ENCODE assay signal across 14 mouse cellular contexts in the genomic region with DNA sequence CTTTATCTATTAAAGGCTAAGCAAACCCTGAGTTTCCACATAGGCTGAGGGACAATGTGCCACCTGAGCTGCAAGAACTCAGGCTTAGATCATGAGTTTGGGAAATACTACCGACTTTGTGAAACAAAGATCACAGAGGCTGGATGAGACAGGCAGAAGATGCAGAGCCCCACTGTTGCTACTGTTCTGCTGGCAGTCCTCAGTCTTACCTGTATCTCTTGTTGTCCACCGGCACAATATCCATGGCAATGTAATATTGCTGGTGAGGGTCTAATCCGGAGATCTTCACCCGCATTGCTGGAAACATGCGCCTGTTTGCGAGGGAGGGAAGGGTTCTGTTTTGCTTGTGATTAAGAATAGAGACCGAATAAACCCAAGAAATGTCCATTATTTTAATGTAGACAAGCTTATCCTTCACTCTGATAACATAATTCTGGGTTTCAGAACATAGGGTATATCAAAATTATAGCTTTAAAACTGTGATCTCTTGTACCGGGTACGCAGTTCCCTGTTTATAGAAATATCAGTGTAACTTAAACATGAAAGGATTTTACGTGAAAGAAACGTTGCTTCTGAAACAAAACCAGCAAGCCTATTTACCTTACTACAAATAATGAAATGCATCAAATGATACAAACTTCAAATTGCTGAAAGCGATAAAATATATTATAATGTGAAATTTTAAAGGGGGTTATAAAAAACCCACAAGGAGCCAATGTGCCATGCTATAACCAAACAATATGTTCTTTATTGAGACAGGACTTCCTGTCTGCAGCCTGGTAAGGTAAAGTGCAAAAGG. TPM values are rescaled to one million over a fixed set of nuclear protein-coding genes. Genes with fewer than 3 reads are reported as not detected.
DNase-seq lines count a peak whose midpoint lies in the region; ATAC-seq and TF ChIP-seq lines count a peak whose summit lies in the region.
"Had no signal": no experiment of that assay in that cellular context is flagged by ENCODE, and none has a peak within 500 bp of the region (broad histone marks: within the 10 kb centered on the region; RNA-seq: fewer than 3 reads in every experiment).

No protein-coding gene starts in this region.

- no peak overlapping the region for H3K4me2 ChIP-seq in forebrain, postnatal 0 days (ENCODE audit: low read depth)
- H3K4me2 ChIP-seq in forebrain, embryonic 11.5 days (ENCODE audit: low read depth, low read length, severe bottlenecking) = no peak overlapping the region
- H3K4me2 ChIP-seq in hindbrain, embryonic 11.5 days (replicated peaks; ENCODE audit: low read depth, low read length) = no peak overlapping the region
- H3K4me2 ChIP-seq in hindbrain, embryonic 12.5 days (replicated peaks) = no peak overlapping the region
- H3K4me2 ChIP-seq in limb, embryonic 13.5 days (replicated peaks) = peak overlapping the region; percentile 74
- no peak overlapping the region for H3K4me2 ChIP-seq in liver, embryonic 11.5 days
- H3K4me2 ChIP-seq: hindbrain, embryonic 15.5 days; liver, embryonic 12.5 days had no signal

- H3K36me3 ChIP-seq in forebrain, postnatal 0 days (ENCODE audit: insufficient read depth) = no peaks in the 10 kb centered on the region
- H3K36me3 ChIP-seq in forebrain, embryonic 11.5 days (ENCODE audit: control insufficient read depth, insufficient read depth, low read length) = no peaks in the 10 kb centered on the region
- H3K36me3 ChIP-seq in hindbrain, embryonic 11.5 days (ENCODE audit: control insufficient read depth, insufficient read depth, low read length) = no peaks in the 10 kb centered on the region
- no peaks in the 10 kb centered on the region for H3K36me3 ChIP-seq in hindbrain, embryonic 12.5 days
- no peaks in the 10 kb centered on the region for H3K36me3 ChIP-seq in embryonic facial prominence, embryonic 10.5 days (replicated peaks)
- H3K36me3 ChIP-seq in limb, embryonic 13.5 days = 0 out of 2 replicates have a peak, but pooled peaks cover 8% of the 10 kb centered on the region
- no peaks in the 10 kb centered on the region for H3K36me3 ChIP-seq in liver, embryonic 11.5 days (ENCODE audit: control insufficient read depth, insufficient read depth, low read length)
- H3K36me3 ChIP-seq: hindbrain, embryonic 15.5 days; liver, embryonic 12.5 days had no signal

- H3K9ac ChIP-seq in forebrain, postnatal 0 days = no peak overlapping the region
- H3K9ac ChIP-seq in forebrain, embryonic 11.5 days (ENCODE audit: low read length) = no peak overlapping the region
- H3K9ac ChIP-seq in hindbrain, embryonic 11.5 days (ENCODE audit: low read depth, low read length) = no peak overlapping the region
- H3K9ac ChIP-seq in hindbrain, embryonic 12.5 days = no peak overlapping the region
- peak overlapping the region; percentile 55 for H3K9ac ChIP-seq in limb, embryonic 13.5 days
- H3K9ac ChIP-seq in liver, embryonic 11.5 days (ENCODE audit: low read depth, low read length) = no peak overlapping the region
- H3K9ac ChIP-seq: hindbrain, embryonic 15.5 days; liver, embryonic 12.5 days had no signal

- TF ChIP-seq CTCF in forebrain, postnatal 0 days (IDR thresholded peaks at IDR 0.05; ENCODE audit: low read depth) = no peak

- 5% methylated on average over 12 of the region's 12 CpGs for WGBS in forebrain, postnatal 0 days
- 6% methylated on average over 12 of the region's 12 CpGs for WGBS in forebrain, embryonic 11.5 days
- WGBS in hindbrain, embryonic 11.5 days = 7% methylated on average over 12 of the region's 12 CpGs
- 9% methylated on average over 12 of the region's 12 CpGs for WGBS in hindbrain, embryonic 12.5 days
- WGBS in embryonic facial prominence, embryonic 10.5 days = 7% methylated on average over 12 of the region's 12 CpGs
- 10% methylated on average over 12 of the region's 12 CpGs for WGBS in limb, embryonic 13.5 days
- 14% methylated on average over 12 of the region's 12 CpGs for WGBS in liver, embryonic 11.5 days

- H3K4me3 ChIP-seq in forebrain, postnatal 0 days (ENCODE audit: low read depth, low read length) = no peak overlapping the region
- H3K4me3 ChIP-seq in forebrain, embryonic 11.5 days (ENCODE audit: low read depth, low read length) = no peak overlapping the region
- no peak overlapping the region for H3K4me3 ChIP-seq in hindbrain, embryonic 11.5 days (ENCODE audit: low read depth, low read length)
- H3K4me3 ChIP-seq in hindbrain, embryonic 12.5 days = no peak overlapping the region
- H3K4me3 ChIP-seq in embryonic facial prominence, embryonic 10.5 days = no peak overlapping the region
- peak overlapping the region; percentile 87 for H3K4me3 ChIP-seq in limb, embryonic 13.5 days
- no peak overlapping the region for H3K4me3 ChIP-seq in liver, embryonic 11.5 days (ENCODE audit: low read depth, low read length)
- H3K4me3 ChIP-seq: hindbrain, embryonic 15.5 days; liver, embryonic 12.5 days had no signal

- peak; percentile 57 for DNase-seq in forebrain, postnatal 0 days
- DNase-seq in forebrain, embryonic 11.5 days (ENCODE audit: low spot score) = no peak
- peak; percentile 54 for DNase-seq in hindbrain, embryonic 11.5 days (ENCODE audit: low spot score)
- DNase-seq in embryonic facial prominence, embryonic 10.5 days (ENCODE audit: low spot score) = peak; percentile 31
- no peak for DNase-seq in liver, embryonic 11.5 days (ENCODE audit: low spot score)
- no peak for DNase-seq in urinary bladder, postnatal 36 days (ENCODE audit: low spot score in 2 of 2)
- DNase-seq: cerebellum, adult 11-12 months; kidney, adult 8-10 months; lung, postnatal 10 days had no signal

- peaks cover 54% of the 10 kb centered on the region for H3K27me3 ChIP-seq in forebrain, postnatal 0 days (ENCODE audit: insufficient read depth, low read length)
- H3K27me3 ChIP-seq in forebrain, embryonic 11.5 days (ENCODE audit: control insufficient read depth, insufficient read depth, low read length) = peaks cover 43% of the 10 kb centered on the region
- H3K27me3 ChIP-seq in hindbrain, embryonic 11.5 days (ENCODE audit: control insufficient read depth, insufficient read depth, low read length) = peaks cover 43% of the 10 kb centered on the region
- peaks cover 62% of the 10 kb centered on the region for H3K27me3 ChIP-seq in hindbrain, embryonic 12.5 days
- peaks cover 94% of the 10 kb centered on the region for H3K27me3 ChIP-seq in embryonic facial prominence, embryonic 10.5 days (replicated peaks; ENCODE audit: low read depth, poor library complexity, severe bottlenecking)
- peaks cover 15% of the 10 kb centered on the region for H3K27me3 ChIP-seq in limb, embryonic 13.5 days
- peaks cover 56% of the 10 kb centered on the region for H3K27me3 ChIP-seq in liver, embryonic 11.5 days (replicated peaks; ENCODE audit: control insufficient read depth, insufficient read depth, low read length)

- no peak overlapping the region for H3K27ac ChIP-seq in forebrain, postnatal 0 days (ENCODE audit: low read depth, low read length)
- no peak overlapping the region for H3K27ac ChIP-seq in forebrain, embryonic 11.5 days (ENCODE audit: low read depth, low read length)
- H3K27ac ChIP-seq in hindbrain, embryonic 11.5 days (ENCODE audit: low read depth, low read length) = no peak overlapping the region
- H3K27ac ChIP-seq in hindbrain, embryonic 12.5 days = no peak overlapping the region
- H3K27ac ChIP-seq in embryonic facial prominence, embryonic 10.5 days (replicated peaks) = no peak overlapping the region
- peak overlapping the region; percentile 55; the same call in 1 of the 2 replicates for H3K27ac ChIP-seq in limb, embryonic 13.5 days
- H3K27ac ChIP-seq in liver, embryonic 11.5 days (ENCODE audit: low read depth, low read length) = no peak overlapping the region
- H3K27ac ChIP-seq: hindbrain, embryonic 15.5 days; liver, embryonic 12.5 days had no signal

- ATAC-seq in forebrain, postnatal 0 days = no peak
- no peak for ATAC-seq in forebrain, embryonic 11.5 days (replicated peaks; ENCODE audit: low FRiP score)
- no peak for ATAC-seq in hindbrain, embryonic 11.5 days (ENCODE audit: low FRiP score)
- no peak for ATAC-seq in hindbrain, embryonic 12.5 days (ENCODE audit: low FRiP score)
- no peak for ATAC-seq in limb, embryonic 13.5 days (ENCODE audit: low FRiP score, low read depth)
- ATAC-seq in liver, embryonic 11.5 days (replicated peaks; ENCODE audit: low FRiP score) = no peak
- ATAC-seq: liver, embryonic 12.5 days had no signal

- H3K4me1 ChIP-seq in forebrain, postnatal 0 days (ENCODE audit: insufficient read depth) = no peaks in the 10 kb centered on the region; the same call in 1 of the 2 replicates
- peaks cover 12% of the 10 kb centered on the region for H3K4me1 ChIP-seq in forebrain, embryonic 11.5 days (replicated peaks; ENCODE audit: control insufficient read depth, insufficient read depth, low read length)
- peaks cover 13% of the 10 kb centered on the region; the same call in 1 of the 2 replicates for H3K4me1 ChIP-seq in hindbrain, embryonic 11.5 days (replicated peaks; ENCODE audit: control insufficient read depth, insufficient read depth, low read length)
- peaks cover 17% of the 10 kb centered on the region for H3K4me1 ChIP-seq in hindbrain, embryonic 12.5 days
- H3K4me1 ChIP-seq in embryonic facial prominence, embryonic 10.5 days = peaks cover 20% of the 10 kb centered on the region
- peaks cover 17% of the 10 kb centered on the region; the same call in 1 of the 2 replicates for H3K4me1 ChIP-seq in limb, embryonic 13.5 days
- H3K4me1 ChIP-seq in liver, embryonic 11.5 days (replicated peaks; ENCODE audit: control insufficient read depth, insufficient read depth, low read length) = peaks cover 8% of the 10 kb centered on the region

- no peaks in the 10 kb centered on the region for H3K9me3 ChIP-seq in forebrain, postnatal 0 days (ENCODE audit: low read length)
- H3K9me3 ChIP-seq in forebrain, embryonic 11.5 days (ENCODE audit: control insufficient read depth, low read length) = no peaks in the 10 kb centered on the region
- H3K9me3 ChIP-seq in hindbrain, embryonic 11.5 days (ENCODE audit: control insufficient read depth, low read length) = no peaks in the 10 kb centered on the region
- no peaks in the 10 kb centered on the region for H3K9me3 ChIP-seq in hindbrain, embryonic 12.5 days (replicated peaks)
- H3K9me3 ChIP-seq in embryonic facial prominence, embryonic 10.5 days = no peaks in the 10 kb centered on the region
- no peaks in the 10 kb centered on the region for H3K9me3 ChIP-seq in limb, embryonic 13.5 days
- H3K9me3 ChIP-seq in liver, embryonic 11.5 days (ENCODE audit: control insufficient read depth, low read length) = no peaks in the 10 kb centered on the region
- H3K9me3 ChIP-seq: hindbrain, embryonic 15.5 days; liver, embryonic 12.5 days had no signal

RNA-seq across cellular contexts. Expression of a gene that starts 3.7 kb away (rescaled TPM):
- total RNA-seq in forebrain, postnatal 0 days (2014; rRNA removed) = 4.5 and 7.8 TPM in 2 replicates
- 1.5 and 1.7 TPM in 2 replicates for polyA plus RNA-seq in forebrain, postnatal 0 days (2015; fragmentation: Nextera tagmentation; extraction: Ambion mirVana)
- 5.4 and 6.0 TPM in 2 replicates for polyA plus RNA-seq in forebrain, embryonic 11.5 days (2014; fragmentation: Nextera tagmentation; extraction: Ambion mirVana)
- 2.8 and 3.4 TPM in 2 replicates for polyA plus RNA-seq in hindbrain, embryonic 11.5 days (2014; fragmentation: Nextera tagmentation; extraction: Ambion mirVana)
- polyA plus RNA-seq in hindbrain, embryonic 12.5 days (2016; fragmentation: Nextera tagmentation; extraction: Ambion mirVana) = 4.1 and 6.2 TPM in 2 replicates
- 2.6 and 2.8 TPM in 2 replicates for polyA plus RNA-seq in embryonic facial prominence, embryonic 10.5 days (2016; fragmentation: Nextera tagmentation; extraction: Ambion mirVana)
- 21.0 and 23.3 TPM in 2 replicates for polyA plus RNA-seq in limb, embryonic 13.5 days (2015; fragmentation: Nextera tagmentation; extraction: Ambion mirVana)
- 0.88 and 1.6 TPM in 2 replicates for polyA plus RNA-seq in liver, embryonic 11.5 days (2014; fragmentation: Nextera tagmentation; extraction: Ambion mirVana)
- total RNA-seq: common myeloid progenitor, adult 5-6 weeks had no signal

Comparison
In these comparisons a context has a peak if more than half of its experiments do, and no peak if none do; other contexts are left out.
1. DNase-seq: peak in forebrain, postnatal 0 days (single experiment), hindbrain, embryonic 11.5 days (single experiment) and embryonic facial prominence, embryonic 10.5 days (single experiment); none in forebrain, embryonic 11.5 days (single experiment), liver, embryonic 11.5 days (single experiment) and urinary bladder, postnatal 36 days (0 of 2).